Mouse (Mus musculus) stomach, embryonic 16.5 days (tissue): ENCODE measurements around the gene Epha7. TPM values are rescaled to one million over a fixed set of nuclear protein-coding genes. Genes with fewer than 3 reads are reported as not detected.

Experiments used
- ATAC-seq: fragments of 200-750 bp; cut with Nextera tagmentation; 2 replicates; pipeline ENCODE4 v1.8.0; 2017; ENCODE audit warnings: moderate number of reproducible peaks, moderate TSS enrichment; ENCODE audit not compliant: insufficient read depth, low FRiP score
- H3K27ac ChIP-seq: fragments of 300-500 bp; sonication (generic); 2 replicates; pipeline ENCODE4 v1.5.1; 2014; ENCODE audit warnings: low read length
- H3K27me3 ChIP-seq: fragments of 300-500 bp; sonication (generic); 2 replicates; pipeline ENCODE4 v1.6.1; 2014; ENCODE audit warnings: low read length, control low read depth, mixed read lengths; ENCODE audit not compliant: control insufficient read depth, insufficient read depth
- H3K36me3 ChIP-seq: fragments of 300-500 bp; sonication (generic); 2 replicates; pipeline ENCODE4 v1.6.1; 2014; ENCODE audit warnings: low read length; ENCODE audit not compliant: control insufficient read depth, insufficient read depth
- H3K4me1 ChIP-seq: fragments of 300-500 bp; sonication (generic); 2 replicates; pipeline ENCODE4 v1.6.1; 2014; ENCODE audit warnings: low read length, control low read depth, mixed read lengths; ENCODE audit not compliant: control insufficient read depth, insufficient read depth
- H3K4me2 ChIP-seq: fragments of 300-500 bp; sonication (generic); 2 replicates; pipeline ENCODE4 v1.6.1; 2014; ENCODE audit warnings: low read depth, low read length, mixed read lengths
- H3K4me3 ChIP-seq: fragments of 300-500 bp; sonication (generic); replicated peaks from 2 replicates; pipeline ENCODE4 v1.5.1; 2014; ENCODE audit warnings: mild to moderate bottlenecking, low read length
- H3K9ac ChIP-seq: fragments of 300-500 bp; sonication (generic); 2 replicates; pipeline ENCODE4 v1.6.1; 2014; ENCODE audit warnings: low read length
- H3K9me3 ChIP-seq: fragments of 300-500 bp; sonication (generic); replicated peaks from 2 replicates; pipeline ENCODE4 v1.6.1; 2016; ENCODE audit warnings: low read length, control low read depth; ENCODE audit not compliant: control insufficient read depth
- WGBS: fragments of 180-500 bp; shearing (Covaris S2); extraction: QIAGEN DNeasy Blood & Tissue Kit; methylation state at CpG from one replicate; pipeline ENCODE4 v1.1.7; 2014; 5-methylcytosine and 5-hydroxymethylcytosine counted together
- polyA plus RNA-seq: library from polyadenylated mRNA; unstranded; fragments of >200 nt; fragmentation: Nextera tagmentation; extraction: Ambion mirVana; gene quantifications from 2 replicates; pipeline ENCODE4 v1.2.1, GENCODE M21; 2015

Epha7 gene
- polyA plus RNA-seq, 1 experiment from 2014 or later = 23.4 TPM

DNA sequence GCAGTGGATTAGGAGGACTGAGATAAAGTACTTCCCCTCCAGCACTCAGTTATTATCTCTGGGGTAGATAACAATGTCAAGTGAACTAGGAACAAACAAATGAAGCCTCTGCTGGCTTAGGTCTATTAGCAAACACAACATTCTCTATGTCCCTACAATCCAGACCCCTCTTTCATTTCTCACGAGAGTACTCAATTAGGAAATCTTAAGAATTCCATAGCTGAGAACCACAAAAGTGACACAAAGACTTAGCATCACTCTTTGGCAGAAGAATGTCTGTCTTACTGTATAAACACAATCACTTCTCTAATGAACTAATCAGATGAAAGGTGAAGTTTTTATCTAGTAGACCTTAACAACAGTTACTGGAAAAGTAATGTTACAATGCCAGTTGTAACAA is 10.7 kb downstream of the Epha7 start:
- H3K9ac ChIP-seq = no peak overlapping the region
- H3K27me3 ChIP-seq = no peaks in the 10 kb centered on the region
- no peak overlapping the region for H3K4me3 ChIP-seq
- 55% methylated on average over 1 of the region's 1 CpGs for WGBS
- no peaks in the 10 kb centered on the region for H3K4me1 ChIP-seq
- no peaks in the 10 kb centered on the region for H3K9me3 ChIP-seq
- no peak overlapping the region for H3K4me2 ChIP-seq
- H3K36me3 ChIP-seq = 0 out of 2 replicates have a peak, but pooled peaks cover 4% of the 10 kb centered on the region
- ATAC-seq = no peak
- no peak overlapping the region for H3K27ac ChIP-seq

DNA sequence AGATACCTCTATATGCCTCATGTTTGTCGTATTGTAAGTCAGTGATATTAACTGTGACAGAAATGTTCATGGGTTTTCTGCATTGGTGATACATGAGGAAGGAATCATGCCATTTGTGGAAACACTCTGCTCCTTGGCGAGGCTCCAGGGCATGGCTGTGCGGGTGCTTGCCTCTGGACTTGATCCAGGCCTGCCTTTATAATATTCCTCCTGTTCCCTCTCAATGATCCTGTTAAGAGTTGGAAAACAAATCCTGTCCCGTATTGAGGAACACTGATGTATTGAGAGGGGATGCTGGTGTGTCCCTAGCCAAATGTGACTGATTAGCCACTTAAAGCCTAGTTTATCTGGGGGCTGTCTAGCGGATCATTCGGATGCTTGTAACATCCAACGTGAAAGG is 11.7 kb downstream of the Epha7 start:
- no peaks in the 10 kb centered on the region for H3K4me1 ChIP-seq
- no peak overlapping the region for H3K4me3 ChIP-seq
- no peak overlapping the region for H3K9ac ChIP-seq
- ATAC-seq = no peak
- H3K9me3 ChIP-seq = no peaks in the 10 kb centered on the region
- no peaks in the 10 kb centered on the region for H3K27me3 ChIP-seq
- 0 out of 2 replicates have a peak, but pooled peaks cover 4% of the 10 kb centered on the region for H3K36me3 ChIP-seq
- H3K27ac ChIP-seq = no peak overlapping the region
- H3K4me2 ChIP-seq = no peak overlapping the region
- WGBS = 46% methylated on average over 7 of the region's 7 CpGs

DNA sequence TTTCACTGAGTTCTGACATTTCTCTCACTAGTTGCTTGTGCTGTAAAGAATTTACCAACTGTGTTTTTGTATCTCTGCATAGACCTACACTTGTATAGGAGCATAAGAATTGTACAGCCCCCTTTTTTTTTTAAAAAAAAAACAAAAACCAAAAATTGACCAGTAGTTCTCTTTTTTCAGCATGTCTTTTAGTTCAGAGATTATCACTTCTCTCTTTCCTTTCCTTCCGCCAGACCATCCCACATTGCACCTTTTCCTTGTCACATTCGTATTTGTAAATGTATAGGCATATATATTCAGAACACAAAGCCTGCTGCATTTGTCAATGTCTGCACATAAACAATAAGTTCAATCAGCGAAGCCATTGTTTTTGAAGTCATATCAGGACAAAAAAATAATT is 24.7 kb downstream of the Epha7 start:
- no peaks in the 10 kb centered on the region for H3K27me3 ChIP-seq
- 80% methylated on average over 3 of the region's 3 CpGs for WGBS
- no peak overlapping the region for H3K4me2 ChIP-seq
- no peak for ATAC-seq
- no peak overlapping the region for H3K4me3 ChIP-seq
- H3K4me1 ChIP-seq = 0 out of 2 replicates have a peak, but pooled peaks cover 3% of the 10 kb centered on the region
- no peaks in the 10 kb centered on the region for H3K9me3 ChIP-seq
- no peaks in the 10 kb centered on the region for H3K36me3 ChIP-seq
- no peak overlapping the region for H3K27ac ChIP-seq
- H3K9ac ChIP-seq = no peak overlapping the region

DNA sequence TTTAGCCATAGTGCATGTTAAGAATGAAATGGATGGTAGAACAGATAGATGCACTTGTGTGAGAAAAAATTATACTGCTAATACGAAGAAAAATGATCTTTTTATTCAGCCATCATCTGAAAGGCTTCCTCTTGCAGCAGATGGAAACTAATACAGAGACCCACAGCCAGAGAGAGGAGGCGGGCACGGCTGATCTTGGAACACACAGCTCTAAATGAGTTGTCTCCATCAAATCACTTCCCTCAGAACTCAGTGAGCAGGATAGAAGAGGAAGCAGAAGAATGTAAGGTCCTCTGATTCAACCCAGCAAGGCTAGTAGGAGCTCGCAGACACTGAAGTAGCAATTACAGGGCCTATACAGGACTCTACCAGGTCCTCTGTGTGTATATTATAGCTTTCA is 33.4 kb downstream of the Epha7 start:
- no peaks in the 10 kb centered on the region for H3K36me3 ChIP-seq
- no peak overlapping the region for H3K4me3 ChIP-seq
- no peak for ATAC-seq
- H3K9me3 ChIP-seq = no peaks in the 10 kb centered on the region
- no peak overlapping the region for H3K9ac ChIP-seq
- WGBS = 91% methylated on average over 4 of the region's 4 CpGs
- H3K4me2 ChIP-seq = no peak overlapping the region
- H3K27ac ChIP-seq = no peak overlapping the region
- H3K4me1 ChIP-seq = no peaks in the 10 kb centered on the region
- H3K27me3 ChIP-seq = no peaks in the 10 kb centered on the region

DNA sequence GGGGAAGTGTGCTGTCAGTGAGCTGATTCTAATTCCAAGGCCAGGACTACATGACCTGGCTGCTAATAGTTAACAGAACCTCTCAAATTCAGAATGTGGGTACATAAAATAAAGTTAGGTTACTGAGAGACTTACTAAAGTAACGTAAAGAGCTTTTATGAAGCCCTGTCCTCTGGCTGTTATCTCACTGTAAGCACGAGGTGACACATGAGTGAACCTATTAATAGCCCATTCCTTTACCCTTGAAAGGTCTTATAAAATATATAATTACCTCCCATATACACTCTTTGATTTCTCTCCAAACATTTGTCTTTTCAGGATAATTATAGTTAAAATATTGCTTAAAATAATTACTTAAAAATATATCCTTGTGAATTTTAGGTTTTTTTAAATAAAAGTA is 37.5 kb downstream of the Epha7 start:
- no peaks in the 10 kb centered on the region for H3K4me1 ChIP-seq
- H3K27ac ChIP-seq = no peak overlapping the region
- no peaks in the 10 kb centered on the region for H3K9me3 ChIP-seq
- no peak overlapping the region for H3K4me3 ChIP-seq
- 55% methylated on average over 2 of the region's 2 CpGs for WGBS
- no peak overlapping the region for H3K4me2 ChIP-seq
- H3K27me3 ChIP-seq = no peaks in the 10 kb centered on the region
- no peaks in the 10 kb centered on the region for H3K36me3 ChIP-seq
- no peak for ATAC-seq
- H3K9ac ChIP-seq = no peak overlapping the region

DNA sequence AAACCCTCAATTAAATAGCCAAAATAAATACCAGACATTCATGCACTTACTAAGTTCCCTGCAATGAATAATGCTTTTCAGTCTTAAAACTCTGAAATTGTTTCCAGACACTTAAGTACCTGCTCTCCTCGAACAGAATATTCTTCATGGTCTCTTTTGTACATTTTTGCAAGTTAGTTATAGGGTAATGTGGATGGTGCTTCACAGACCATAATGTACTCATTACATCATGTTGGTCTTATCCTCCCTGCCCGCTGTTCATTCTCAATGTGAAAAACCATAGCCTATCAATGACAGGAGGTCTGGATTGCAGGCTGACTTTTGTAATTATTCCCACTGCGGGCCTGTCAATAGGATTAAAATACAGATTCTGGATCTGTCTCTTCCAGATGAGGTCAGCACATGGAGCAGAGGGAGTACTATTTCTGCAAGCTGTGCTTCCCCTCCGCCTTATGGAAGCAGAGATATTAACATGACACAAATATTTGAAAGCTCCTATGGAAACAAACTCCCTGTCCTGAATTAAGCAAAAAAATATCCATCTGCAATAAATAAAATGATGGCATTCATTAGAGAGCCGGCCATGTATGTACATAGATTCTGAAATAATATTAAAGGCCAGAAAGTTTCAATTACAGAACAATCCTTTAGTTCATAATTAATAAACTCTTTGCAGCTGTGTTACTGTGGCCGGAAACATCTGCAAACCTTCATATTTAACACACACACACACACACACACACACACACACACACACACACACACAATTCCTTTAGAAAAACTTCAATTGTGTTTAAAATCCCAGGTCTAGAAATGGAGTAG is 50.1 kb downstream of the Epha7 start:
- no peak overlapping the region; the same call in 1 of the 2 replicates for H3K27ac ChIP-seq
- H3K9me3 ChIP-seq = no peaks in the 10 kb centered on the region
- H3K9ac ChIP-seq = no peak overlapping the region
- no peak overlapping the region for H3K4me2 ChIP-seq
- peaks cover 3% of the 10 kb centered on the region; the same call in 1 of the 2 replicates for H3K4me1 ChIP-seq
- H3K4me3 ChIP-seq = no peak overlapping the region
- 0 out of 2 replicates have a peak, but pooled peaks have one; percentile 13 for ATAC-seq
- H3K36me3 ChIP-seq = no peaks in the 10 kb centered on the region
- H3K27me3 ChIP-seq = no peaks in the 10 kb centered on the region
- 58% methylated on average over 6 of the region's 6 CpGs for WGBS

DNA sequence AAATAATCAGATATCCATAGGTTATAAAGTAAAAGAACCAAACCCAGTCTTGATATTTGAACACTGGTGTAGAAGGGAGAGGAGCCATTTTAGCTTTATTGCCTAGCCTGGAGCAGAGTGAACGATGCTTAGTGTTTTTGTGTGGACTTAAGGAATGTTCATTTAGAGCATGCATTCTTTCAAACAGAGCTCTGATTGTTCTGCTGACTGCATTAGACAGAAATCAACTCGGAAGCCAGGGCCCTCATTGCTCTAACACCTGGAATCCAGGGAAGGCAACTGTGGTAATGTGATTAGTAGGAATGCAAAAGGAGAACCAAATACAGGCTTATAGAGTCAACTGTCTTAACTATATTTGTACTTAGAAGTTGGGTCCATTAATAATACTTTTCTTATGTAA is 53.5 kb downstream of the Epha7 start:
- no peaks in the 10 kb centered on the region for H3K36me3 ChIP-seq
- no peak overlapping the region for H3K4me2 ChIP-seq
- no peaks in the 10 kb centered on the region for H3K27me3 ChIP-seq
- H3K9ac ChIP-seq = no peak overlapping the region
- no peaks in the 10 kb centered on the region for H3K9me3 ChIP-seq
- peaks cover 3% of the 10 kb centered on the region; the same call in 1 of the 2 replicates for H3K4me1 ChIP-seq
- 44% methylated on average over 2 of the region's 2 CpGs for WGBS
- no peak overlapping the region for H3K4me3 ChIP-seq
- ATAC-seq = no peak
- H3K27ac ChIP-seq = no peak overlapping the region

DNA sequence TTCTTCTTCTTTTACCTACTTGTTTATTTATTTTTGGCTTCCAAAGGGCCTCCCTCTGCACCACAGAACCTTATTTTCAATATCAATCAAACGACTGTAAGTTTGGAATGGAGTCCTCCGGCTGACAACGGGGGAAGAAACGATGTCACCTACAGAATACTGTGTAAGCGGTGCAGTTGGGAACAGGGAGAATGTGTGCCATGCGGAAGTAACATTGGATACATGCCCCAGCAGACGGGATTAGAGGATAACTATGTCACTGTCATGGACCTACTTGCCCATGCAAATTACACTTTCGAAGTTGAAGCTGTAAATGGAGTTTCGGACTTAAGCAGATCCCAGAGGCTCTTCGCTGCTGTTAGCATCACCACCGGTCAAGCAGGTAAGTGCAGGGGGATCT is 58.7 kb downstream of the Epha7 start:
- Histone ChIP-seq H3K9ac (no peak overlapping the region), H3K9me3 (no peaks in the 10 kb centered on the region), H3K27me3 (no peaks in the 10 kb centered on the region), H3K36me3 (0 out of 2 replicates have a peak, but pooled peaks cover 3% of the 10 kb centered on the region), H3K27ac (no peak overlapping the region), H3K4me2 (no peak overlapping the region), H3K4me1 (no peaks in the 10 kb centered on the region), H3K4me3 (no peak overlapping the region)
- WGBS = 89% methylated on average over 11 of the region's 11 CpGs
- ATAC-seq = no peak

DNA sequence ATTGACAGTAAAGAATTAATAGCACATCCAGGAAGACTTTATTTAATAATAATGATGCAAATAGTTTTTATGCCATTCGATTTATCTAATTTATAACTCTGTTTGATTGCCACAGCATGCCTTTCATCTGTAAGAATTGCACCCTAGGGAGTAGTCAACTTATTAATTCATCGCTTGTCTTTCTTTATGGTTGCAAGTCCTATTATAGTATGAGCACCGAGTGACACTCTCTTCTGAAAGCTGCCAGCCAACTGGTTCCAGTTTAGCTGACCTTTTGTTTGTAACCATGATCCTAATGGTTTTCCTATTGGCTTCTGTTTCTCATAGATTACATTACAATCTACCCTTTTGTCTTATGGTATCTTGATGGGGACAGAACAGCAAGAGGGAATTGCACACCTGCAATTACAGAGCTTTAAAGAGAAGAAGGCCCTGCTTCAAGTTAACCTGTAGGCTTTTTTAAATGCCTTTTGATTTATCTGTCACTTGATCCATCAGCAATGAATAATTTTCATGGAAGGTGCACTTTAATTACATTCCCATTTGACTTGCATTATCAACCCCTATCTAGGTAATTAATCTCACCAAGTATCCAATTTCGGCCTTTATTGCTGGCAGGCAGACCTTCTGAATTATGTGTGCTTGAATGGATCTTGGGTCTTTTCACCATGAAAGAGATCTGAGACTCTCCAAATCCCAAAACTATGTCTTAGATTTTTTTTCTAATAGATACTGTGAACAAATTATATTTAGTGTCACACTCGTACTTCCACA is 68.5 kb downstream of the Epha7 start:
- no peaks in the 10 kb centered on the region for H3K36me3 ChIP-seq
- H3K9me3 ChIP-seq = no peaks in the 10 kb centered on the region
- H3K4me3 ChIP-seq = no peak overlapping the region
- H3K4me1 ChIP-seq = no peaks in the 10 kb centered on the region
- 81% methylated on average over 5 of the region's 5 CpGs for WGBS
- H3K9ac ChIP-seq = no peak overlapping the region
- H3K4me2 ChIP-seq = no peak overlapping the region
- no peak overlapping the region for H3K27ac ChIP-seq
- H3K27me3 ChIP-seq = no peaks in the 10 kb centered on the region
- ATAC-seq = no peak
